Mouse (Mus musculus) neural tube, embryonic 15.5 days (tissue): ENCODE data around the gene Aoc2. TPM values are rescaled to one million over a fixed set of nuclear protein-coding genes. Genes with fewer than 3 reads are reported as not detected.
A peak's percentile ranks its signal among the peaks of the same experiment; 100 is the strongest.

Experiments
- ATAC-seq: fragments of 200-750 bp; cut with Nextera tagmentation; 2 replicates; pipeline ENCODE4 v1.8.0; 2017; ENCODE audit warnings: mild to moderate bottlenecking, moderate TSS enrichment, moderate library complexity; ENCODE audit not compliant: low FRiP score
- H3K27ac ChIP-seq: fragments of 300-500 bp; sonication (generic); replicated peaks from 2 replicates; pipeline ENCODE4 v1.5.1; 2015; ENCODE audit warnings: mild to moderate bottlenecking, inconsistent platforms
- H3K27me3 ChIP-seq: fragments of 300-500 bp; sonication (generic); replicated peaks from 2 replicates; pipeline ENCODE4 v1.6.1; 2015; ENCODE audit warnings: inconsistent platforms
- H3K36me3 ChIP-seq: fragments of 300-500 bp; sonication (generic); 2 replicates; pipeline ENCODE4 v1.6.1; 2015; ENCODE audit warnings: inconsistent platforms
- H3K4me1 ChIP-seq: fragments of 300-500 bp; sonication (generic); 2 replicates; pipeline ENCODE4 v1.6.1; 2015; ENCODE audit warnings: inconsistent platforms
- H3K4me2 ChIP-seq: fragments of 300-500 bp; sonication (generic); 2 replicates; pipeline ENCODE4 v1.6.1; 2015; ENCODE audit warnings: inconsistent platforms, mild to moderate bottlenecking, moderate library complexity
- H3K4me3 ChIP-seq: fragments of 300-500 bp; sonication (generic); replicated peaks from 2 replicates; pipeline ENCODE4 v1.5.1; 2015; ENCODE audit warnings: mild to moderate bottlenecking, inconsistent platforms
- H3K9ac ChIP-seq: fragments of 300-500 bp; sonication (generic); replicated peaks from 2 replicates; pipeline ENCODE4 v1.6.1; 2015; ENCODE audit warnings: mild to moderate bottlenecking, inconsistent platforms
- H3K9me3 ChIP-seq: fragments of 300-500 bp; sonication (generic); replicated peaks from 2 replicates; pipeline ENCODE4 v1.6.1; 2016; ENCODE audit warnings: inconsistent platforms
- WGBS: fragments of 180-500 bp; shearing (Covaris S2); methylation state at CpG from one replicate; pipeline ENCODE4 v1.1.7; 2015; ENCODE audit warnings: mixed read lengths; 5-methylcytosine and 5-hydroxymethylcytosine counted together
- polyA plus RNA-seq: library from polyadenylated mRNA; unstranded; fragments of >200 nt; fragmentation: Nextera tagmentation; extraction: Ambion mirVana; gene quantifications from 2 replicates; pipeline ENCODE4 v1.2.1, GENCODE M21; 2015

The Aoc2 gene
- polyA plus RNA-seq, result 1.5 and 1.7 TPM in 2 replicates

- H3K4me1 ChIP-seq, result 0 out of 2 replicates have a peak, but pooled peaks cover 7% of the 10 kb centered on the region
- no peaks in the 10 kb centered on the region for H3K27me3 ChIP-seq
- no peak within 1 kb of the TSS for H3K27ac ChIP-seq
- no peak within 1 kb of the TSS for H3K9ac ChIP-seq
- no peak within 1 kb of the TSS for H3K4me2 ChIP-seq
- WGBS, result 94% methylated on average over 5 of the region's 5 CpGs
- H3K4me3 ChIP-seq, result no peak within 1 kb of the TSS
- no peaks in the 10 kb centered on the region for H3K9me3 ChIP-seq
- peaks cover 56% of the 10 kb centered on the region for H3K36me3 ChIP-seq
- ATAC-seq, result no peak
Measured at GRCm38 (mm10) chr11:101324763-101325162, at the start of gene Aoc2. Aoc2 (plus strand) TSS chr11:101325063.

- Histone ChIP-seq H3K9ac (no peak overlapping the region), H3K4me1 (peaks cover 29% of the 10 kb centered on the region), H3K4me3 (no peak overlapping the region), H3K27ac (no peak overlapping the region), H3K27me3 (no peaks in the 10 kb centered on the region), H3K36me3 (no peaks in the 10 kb centered on the region; the same call in 1 of the 2 replicates), H3K4me2 (no peak overlapping the region), H3K9me3 (no peaks in the 10 kb centered on the region)
- 78% methylated on average over 4 of the region's 4 CpGs for WGBS
- ATAC-seq, result no peak
Measured at GRCm38 (mm10) chr11:101275309-101275708, 49.6 kb upstream of the Aoc2 start.

GRCm38 (mm10) chr11:101276319-101277070 is 48.4 kb upstream of the Aoc2 start:
- no peak overlapping the region for H3K4me3 ChIP-seq
- H3K27ac ChIP-seq, result no peak overlapping the region
- H3K9ac ChIP-seq, result no peak overlapping the region
- no peaks in the 10 kb centered on the region for H3K27me3 ChIP-seq
- 35% methylated on average over 27 of the region's 27 CpGs for WGBS
- H3K4me1 ChIP-seq, result peaks cover 29% of the 10 kb centered on the region
- H3K9me3 ChIP-seq, result no peaks in the 10 kb centered on the region
- peak overlapping the region; percentile 88 for H3K4me2 ChIP-seq
- no peak for ATAC-seq
- no peaks in the 10 kb centered on the region; the same call in 1 of the 2 replicates for H3K36me3 ChIP-seq

GRCm38 (mm10) chr11:101277381-101278222 is 47.3 kb upstream of the Aoc2 start:
- H3K4me3 ChIP-seq, result peak overlapping the region; percentile 66
- ATAC-seq, result no peak
- peaks cover 29% of the 10 kb centered on the region for H3K4me1 ChIP-seq
- peak overlapping the region; percentile 88 for H3K4me2 ChIP-seq
- H3K27me3 ChIP-seq, result no peaks in the 10 kb centered on the region; the same call in 1 of the 2 replicates
- WGBS, result 57% methylated on average over 12 of the region's 12 CpGs
- H3K36me3 ChIP-seq, result no peaks in the 10 kb centered on the region; the same call in 1 of the 2 replicates
- H3K9ac ChIP-seq, result peak overlapping the region; percentile 78
- H3K27ac ChIP-seq, result no peak overlapping the region
- H3K9me3 ChIP-seq, result no peaks in the 10 kb centered on the region

GRCm38 (mm10) chr11:101278223-101279192 is 46.4 kb upstream of the Aoc2 start, which contains the start of the genes Cntd1 and Coa3:
Cntd1 (plus strand) TSS chr11:101279012.
Coa3 (minus strand) TSS chr11:101279114.
- H3K9ac ChIP-seq, result peak within 1 kb of the TSS; percentile 78
- H3K4me2 ChIP-seq, result peak within 1 kb of the TSS; percentile 88
- no peaks in the 10 kb centered on the region; the same call in 1 of the 2 replicates for H3K36me3 ChIP-seq
- WGBS, result 10% methylated on average over 45 of the region's 45 CpGs
- no peaks in the 10 kb centered on the region; the same call in 1 of the 2 replicates for H3K27me3 ChIP-seq
- H3K4me3 ChIP-seq, result peak within 1 kb of the TSS; percentile 66
- H3K27ac ChIP-seq, result peak within 1 kb of the TSS; percentile 82
- peak; percentile 96 for ATAC-seq
- H3K9me3 ChIP-seq, result no peaks in the 10 kb centered on the region
- peaks cover 29% of the 10 kb centered on the region for H3K4me1 ChIP-seq

- Histone ChIP-seq H3K9ac (no peak overlapping the region), H3K27me3 (no peaks in the 10 kb centered on the region; the same call in 1 of the 2 replicates), H3K9me3 (no peaks in the 10 kb centered on the region), H3K36me3 (no peaks in the 10 kb centered on the region; the same call in 1 of the 2 replicates), H3K4me3 (peak overlapping the region; percentile 66), H3K4me2 (peak overlapping the region; percentile 88), H3K4me1 (peaks cover 29% of the 10 kb centered on the region), H3K27ac (no peak overlapping the region)
- WGBS, result 58% methylated on average over 14 of the region's 14 CpGs
- ATAC-seq, result peak; percentile 12; the same call in 1 of the 2 replicates
Measured at GRCm38 (mm10) chr11:101279193-101279569, 45.7 kb upstream of the Aoc2 start.

GRCm38 (mm10) chr11:101280837-101281236 is 44.0 kb upstream of the Aoc2 start:
- Histone ChIP-seq H3K9me3 (no peaks in the 10 kb centered on the region), H3K4me3 (no peak overlapping the region), H3K4me2 (no peak overlapping the region), H3K27ac (no peak overlapping the region), H3K9ac (no peak overlapping the region), H3K36me3 (peaks cover 6% of the 10 kb centered on the region), H3K27me3 (no peaks in the 10 kb centered on the region; the same call in 1 of the 2 replicates), H3K4me1 (peaks cover 29% of the 10 kb centered on the region)
- 45% methylated on average over 7 of the region's 7 CpGs for WGBS
- no peak for ATAC-seq

- Histone ChIP-seq H3K27ac (no peak overlapping the region), H3K4me3 (no peak overlapping the region), H3K9me3 (no peaks in the 10 kb centered on the region), H3K4me1 (peaks cover 11% of the 10 kb centered on the region), H3K9ac (no peak overlapping the region), H3K4me2 (no peak overlapping the region), H3K36me3 (peaks cover 13% of the 10 kb centered on the region), H3K27me3 (no peaks in the 10 kb centered on the region; the same call in 1 of the 2 replicates)
- 19% methylated on average over 5 of the region's 5 CpGs for WGBS
- ATAC-seq, result no peak
Measured at GRCm38 (mm10) chr11:101282896-101283295, 42.0 kb upstream of the Aoc2 start.

- WGBS, result 74% methylated on average over 4 of the region's 4 CpGs
- no peak for ATAC-seq
- H3K27ac ChIP-seq, result no peak overlapping the region
- H3K4me2 ChIP-seq, result no peak overlapping the region
- H3K9ac ChIP-seq, result no peak overlapping the region
- H3K36me3 ChIP-seq, result peaks cover 18% of the 10 kb centered on the region
- no peaks in the 10 kb centered on the region for H3K9me3 ChIP-seq
- H3K4me1 ChIP-seq, result peaks cover 7% of the 10 kb centered on the region
- no peaks in the 10 kb centered on the region; the same call in 1 of the 2 replicates for H3K27me3 ChIP-seq
- no peak overlapping the region for H3K4me3 ChIP-seq
Measured at GRCm38 (mm10) chr11:101283805-101284204, 41.1 kb upstream of the Aoc2 start.

- Histone ChIP-seq H3K9me3 (no peaks in the 10 kb centered on the region), H3K4me3 (no peak overlapping the region), H3K27ac (no peak overlapping the region), H3K9ac (no peak overlapping the region), H3K4me1 (no peaks in the 10 kb centered on the region), H3K36me3 (peaks cover 51% of the 10 kb centered on the region), H3K4me2 (no peak overlapping the region), H3K27me3 (no peaks in the 10 kb centered on the region)
- 88% methylated on average over 9 of the region's 9 CpGs for WGBS
- no peak for ATAC-seq
Measured at GRCm38 (mm10) chr11:101287306-101287705, 37.6 kb upstream of the Aoc2 start.
